Mouse (Mus musculus) stomach, postnatal 0 days (tissue): ENCODE results near the gene Rhoh.

Experiments
- CTCF ChIP-seq: IDR thresholded peaks from 2 replicates; pipeline ENCODE4 v1.5.1; 2016; ENCODE audit warnings: antibody characterized with exemption, low read depth, mild to moderate bottlenecking, moderate library complexity
- EP300 ChIP-seq: optimal IDR thresholded peaks from 2 replicates; pipeline ENCODE3; 2016; ENCODE audit warnings: antibody characterized with exemption

DNA sequence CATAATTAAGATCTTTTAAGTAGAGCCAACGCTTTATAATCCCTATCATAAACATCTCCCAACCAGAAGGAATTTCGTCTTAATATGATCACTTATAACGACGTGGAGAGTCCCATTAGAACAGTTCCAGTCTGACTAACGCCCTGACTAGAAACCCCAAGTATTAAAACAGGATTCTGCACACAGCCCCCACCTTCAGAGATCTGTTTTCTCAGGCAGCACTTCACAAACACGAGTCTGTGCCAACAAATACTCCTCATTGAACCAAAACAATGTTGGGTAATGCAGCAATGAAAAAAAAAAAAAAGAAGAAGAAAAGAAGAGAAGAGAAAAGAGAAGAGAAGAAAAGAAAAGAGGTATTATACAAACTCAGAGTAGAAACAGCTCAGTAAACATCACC, 1.6 kb upstream of the Rhoh start:
- no peak for TF ChIP-seq EP300
- TF ChIP-seq CTCF: no peak
